Mouse (Mus musculus) C2C12 (cell line): ENCODE measurements around the gene Gm128.

Source experiments
- CEBPB ChIP-seq: IDR thresholded peaks from one replicate; pipeline ENCODE4 v1.6.1; 2011; ENCODE audit warnings: low read depth, mild to moderate bottlenecking, control low read depth, moderate library complexity
- CTCF ChIP-seq: IDR thresholded peaks from one replicate; pipeline ENCODE4 v1.5.1; 2011; ENCODE audit not compliant: control insufficient read depth, insufficient read depth, insufficient read length
- FOSL1 ChIP-seq: IDR thresholded peaks from one replicate; pipeline ENCODE4 v1.8.0; 2011; ENCODE audit warnings: mild to moderate bottlenecking, low read length; ENCODE audit not compliant: poor library complexity, insufficient read depth, severe bottlenecking
- MAX ChIP-seq: IDR thresholded peaks from one replicate; pipeline ENCODE4 v1.6.1; 2011; ENCODE audit warnings: mild to moderate bottlenecking, control low read depth
- MYOG ChIP-seq: IDR thresholded peaks from one replicate; pipeline ENCODE4 v1.6.1; 2011; ENCODE audit not compliant: control insufficient read depth, insufficient read length; ENCODE audit errors: extremely low read depth
- USF1 ChIP-seq: IDR thresholded peaks from one replicate; pipeline ENCODE4 v1.6.1; 2011; ENCODE audit warnings: low read depth, mild to moderate bottlenecking, control low read depth, moderate library complexity

DNA sequence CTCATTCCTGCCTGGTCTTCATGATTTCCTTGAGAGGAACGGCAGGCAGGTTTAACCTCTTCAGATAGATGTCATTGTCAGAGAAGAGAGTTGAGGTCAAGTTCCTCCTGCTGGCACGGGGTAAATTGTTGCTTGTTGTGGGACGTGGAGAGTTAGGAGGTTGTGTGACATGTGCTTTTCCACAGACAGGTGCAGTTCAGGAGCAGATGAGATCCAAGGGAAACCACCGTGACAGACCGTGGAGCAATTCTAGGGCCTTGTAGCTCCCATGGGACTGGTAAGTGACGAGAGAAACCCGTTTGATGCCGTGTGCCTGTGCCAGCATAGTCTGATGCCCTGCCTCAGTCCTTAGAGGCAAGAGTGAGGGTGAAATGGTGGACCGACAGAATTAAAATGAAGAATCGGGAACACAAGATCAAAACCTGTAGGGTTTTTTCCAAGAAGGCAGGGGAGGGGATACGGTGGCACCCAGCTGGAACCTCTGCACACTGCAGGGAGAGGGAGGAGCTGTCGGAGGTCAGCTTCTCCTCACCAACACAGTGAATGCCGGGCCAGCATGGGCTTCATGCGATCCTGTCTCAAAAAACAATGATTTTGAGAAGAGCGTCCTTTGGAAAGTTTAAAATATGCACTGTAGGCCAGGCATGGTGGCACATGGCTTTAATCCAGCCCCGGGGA is 8.0 kb downstream of the Gm128 start:
- TF ChIP-seq CTCF (no peak), MAX (no peak), CEBPB (no peak), USF1 (no peak), FOSL1 (no peak), MYOG (no peak)
